Mouse (Mus musculus) ES-E14 (cell line): Measurements from ENCODE around the gene Arhgap29. TPM values are rescaled to one million over a fixed set of nuclear protein-coding genes. Genes with fewer than 3 reads are reported as not detected.
A peak's percentile ranks its signal among the peaks of the same experiment; 100 is the strongest.

ENCODE experiments used
- DNase-seq: peaks from one replicate; pipeline ENCODE4 v3.0.0-alpha.2; 2013; ENCODE audit warnings: low read depth, low spot score
- H3K27ac ChIP-seq: 2 replicates; pipeline ENCODE4 v1.5.1; 2012; ENCODE audit warnings: low read depth, mild to moderate bottlenecking, low read length, moderate library complexity, mixed read lengths; ENCODE audit not compliant: poor library complexity, insufficient read depth, severe bottlenecking
- H3K36me3 ChIP-seq: 2 replicates; pipeline ENCODE4 v1.6.1; 2012; ENCODE audit warnings: mild to moderate bottlenecking, low read length, moderate library complexity, mixed read lengths; ENCODE audit not compliant: control insufficient read depth, poor library complexity, insufficient read depth, severe bottlenecking
- H3K4me1 ChIP-seq, 2 experiments: fragments of 150-350 bp in 1 of 2; sonication (generic) in 1 of 2; 2 replicates each; pipeline ENCODE4 v1.6.1; 2012; ENCODE audit warnings: low read length in 2 of 2, mild to moderate bottlenecking in 1 of 2, mixed read lengths in 1 of 2; ENCODE audit not compliant: control insufficient read depth in 2 of 2, insufficient read depth in 2 of 2, poor library complexity in 1 of 2
- H3K4me3 ChIP-seq, 2 experiments: fragments of 150-350 bp in 1 of 2; sonication (generic) in 1 of 2; 2 replicates each; pipeline ENCODE4 v1.5.1; 2012; ENCODE audit warnings: low read length in 2 of 2, low read depth in 1 of 2, mild to moderate bottlenecking in 1 of 2, mixed read lengths in 1 of 2; ENCODE audit not compliant: insufficient read depth in 1 of 2, poor library complexity in 1 of 2, severe bottlenecking in 1 of 2
- H3K9ac ChIP-seq: 2 replicates; pipeline ENCODE4 v1.6.1; 2012; ENCODE audit warnings: low read depth, mild to moderate bottlenecking, low read length, mixed read lengths; ENCODE audit not compliant: poor library complexity, insufficient read depth, severe bottlenecking
- H3K9me3 ChIP-seq: fragments of 150-350 bp; sonication (generic); 2 replicates; pipeline ENCODE4 v1.6.1; 2012; ENCODE audit warnings: low read depth, mild to moderate bottlenecking, low read length; ENCODE audit not compliant: control insufficient read depth, insufficient read depth
- CHD2 ChIP-seq: IDR thresholded peaks from 2 replicates; pipeline ENCODE4 v1.6.1; 2014; ENCODE audit warnings: mild to moderate bottlenecking, low read depth, low read length, inconsistent platforms
- HCFC1 ChIP-seq: IDR thresholded peaks from 2 replicates; pipeline ENCODE4 v1.6.1; 2012; ENCODE audit warnings: low read length, inconsistent platforms, borderline replicate concordance; ENCODE audit not compliant: insufficient read depth
- MAFK ChIP-seq: IDR thresholded peaks from 2 replicates; pipeline ENCODE4 v1.6.1; 2014; ENCODE audit warnings: mild to moderate bottlenecking, low read depth, low read length, inconsistent platforms; ENCODE audit not compliant: insufficient read depth
- ZC3H11A ChIP-seq: IDR thresholded peaks from 2 replicates; pipeline ENCODE4 v1.6.1; 2012; ENCODE audit warnings: low read depth, mild to moderate bottlenecking, inconsistent platforms, low read length, borderline replicate concordance
- ZNF384 ChIP-seq: IDR thresholded peaks from 2 replicates; pipeline ENCODE4 v1.6.1; 2012; ENCODE audit warnings: low read depth, low read length, inconsistent platforms
- in situ Hi-C, 2 experiments: fragments of 600-800 bp; cut with MboI; formaldehyde crosslinking; loops; one replicate each; pipeline ENCODE4 v1.15.1; 2025; ENCODE audit warnings: low sequenced_read_pairs in 2 of 2, inconsistent platforms in 1 of 2; ENCODE audit not compliant: unreplicated experiment in 2 of 2
- total RNA-seq: library from RNA; depleted of rRNA; stranded (reverse); fragments of 300-350 nt; gene quantifications from 2 replicates; pipeline ENCODE4 v1.2.3, GENCODE M21; 2012

The Arhgap29 gene
- total RNA-seq, 1 experiment, result 25.1 TPM

DNA sequence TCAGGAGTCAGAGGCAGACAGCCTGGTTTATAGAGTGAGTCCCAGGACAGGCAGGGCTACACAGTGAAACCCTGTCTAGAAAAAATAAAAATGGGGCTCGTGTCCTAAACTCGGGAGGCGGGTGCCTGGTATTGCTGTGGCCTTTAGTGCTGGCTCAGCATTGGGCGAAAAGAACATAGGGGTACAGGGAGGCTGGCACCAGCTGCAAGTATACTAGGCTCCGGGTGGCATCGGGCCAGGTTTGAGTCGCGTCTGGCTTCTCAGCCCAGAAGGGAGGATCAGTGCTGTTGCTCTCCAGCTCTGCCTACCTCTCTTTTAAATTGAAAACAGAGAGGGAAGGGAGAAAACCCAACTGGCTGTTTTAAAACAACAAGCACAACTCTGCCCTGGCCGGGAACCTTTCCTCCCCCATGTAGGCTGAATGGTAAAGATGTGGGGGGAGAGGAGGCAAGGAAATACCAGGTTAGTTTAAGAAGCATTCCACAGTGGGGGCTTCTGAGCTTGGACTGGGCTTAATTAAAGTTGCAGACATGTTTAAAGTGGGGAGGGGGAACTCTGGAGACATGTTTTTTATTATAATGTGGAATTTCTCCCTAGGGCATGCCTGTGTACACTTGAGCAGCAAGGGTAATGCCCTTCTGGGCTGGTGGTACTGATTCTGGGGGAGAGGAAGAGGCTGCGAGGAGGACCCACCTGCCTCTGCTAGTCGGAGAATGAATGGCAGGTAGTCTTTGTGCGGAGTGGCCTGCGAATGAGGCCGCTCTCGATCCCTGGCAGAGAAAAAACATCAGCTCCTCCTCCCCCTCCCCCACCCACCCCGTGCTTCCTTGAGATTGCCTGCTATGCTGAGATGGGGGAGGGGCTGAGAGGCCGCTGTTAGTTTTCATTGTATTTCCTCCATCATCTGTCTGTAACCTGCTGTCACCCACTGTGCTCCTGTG is 95.8 kb downstream of the Arhgap29 start:
- H3K36me3 ChIP-seq, result no peaks in the 10 kb centered on the region
- H3K4me3 ChIP-seq, result peak overlapping the region in 1 of 2 experiments; percentile 16; a peak in 2 of 4 replicates
- in situ Hi-C loops, result no loop called here
- DNase-seq, result peak; percentile 29
- no peaks in the 10 kb centered on the region for H3K9me3 ChIP-seq
- peak overlapping the region; percentile 47; the same call in 1 of the 2 replicates for H3K9ac ChIP-seq
- H3K27ac ChIP-seq, result peak overlapping the region; percentile 52; the same call in 1 of the 2 replicates
- TF ChIP-seq ZNF384 (no peak), ZC3H11A (no peak), MAFK (no peak), CHD2 (no peak), HCFC1 (no peak)
- H3K4me1 ChIP-seq, result peaks cover 4 to 28% of the 10 kb centered on the region in 2 experiments; a peak in 3 of 4 replicates

DNA sequence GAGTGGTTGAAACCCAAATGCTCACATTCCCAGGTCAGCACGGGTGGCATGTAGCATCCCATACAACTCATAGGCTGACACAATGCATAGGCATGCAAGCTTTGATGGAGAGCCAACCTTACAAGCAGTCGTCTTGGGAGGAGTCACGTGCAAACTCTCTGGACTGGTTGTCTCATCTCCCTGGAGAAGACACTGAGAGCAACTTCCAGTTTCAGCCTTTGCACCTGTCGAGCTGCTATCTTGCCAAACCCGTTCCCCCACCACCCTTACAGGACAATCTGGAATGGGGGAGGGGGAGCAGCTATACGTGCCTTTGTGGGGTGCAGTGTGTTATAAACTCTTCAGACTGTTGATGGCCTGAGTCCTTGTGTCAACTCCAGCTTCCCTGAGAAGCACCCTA is 96.8 kb downstream of the Arhgap29 start:
- no peak for DNase-seq

DNA sequence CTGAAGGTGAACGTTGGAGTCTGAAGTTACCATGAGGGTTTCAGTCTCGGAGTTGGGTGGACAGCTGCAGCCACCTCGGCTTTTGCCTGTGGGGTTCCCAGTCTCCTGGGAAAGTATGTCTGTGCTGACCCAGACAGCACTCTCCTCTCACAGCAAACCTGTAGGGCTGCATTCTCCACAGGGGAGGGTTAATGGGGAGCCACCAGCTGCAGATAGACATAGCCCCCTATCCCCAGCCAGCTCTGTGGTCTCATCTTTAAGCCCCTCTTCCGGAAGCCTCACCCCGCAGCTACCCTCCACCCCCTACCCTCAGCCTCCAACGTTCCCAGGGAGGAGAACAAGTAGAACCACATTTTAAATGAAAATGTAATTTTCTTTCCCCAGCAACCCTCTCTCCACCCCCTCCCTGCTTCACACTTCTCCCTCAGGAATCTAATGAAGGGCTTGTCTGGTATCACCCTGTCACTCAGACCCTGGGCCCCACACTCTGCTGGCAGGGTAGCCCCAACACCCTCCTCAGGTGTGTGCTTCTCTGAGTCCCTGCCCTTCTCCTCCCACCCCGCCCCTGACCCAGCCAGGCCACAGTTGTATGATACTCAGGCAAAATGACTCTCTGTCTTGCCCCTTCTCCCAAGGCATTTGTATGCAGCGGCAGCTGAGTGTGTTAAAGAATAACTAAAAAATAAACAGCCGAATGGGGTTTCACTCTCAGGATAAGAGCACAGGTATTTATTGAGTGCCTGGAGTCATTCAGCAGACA is 106.3 kb downstream of the Arhgap29 start:
- no peak for DNase-seq
- Histone ChIP-seq H3K9ac (no peak overlapping the region), H3K27ac (no peak overlapping the region), H3K36me3 (no peaks in the 10 kb centered on the region), H3K4me1 (peaks cover 2 to 15% of the 10 kb centered on the region in 2 experiments; a peak in 2 of 4 replicates), H3K4me3 (no peak overlapping the region), H3K9me3 (no peaks in the 10 kb centered on the region)
- TF ChIP-seq CHD2, result no peak
- no peak for TF ChIP-seq ZNF384
- in situ Hi-C loops, result no loop called here

More for the DNA sequence above, 96.8 kb downstream of the Arhgap29 start:
- Histone ChIP-seq H3K9ac (no peak overlapping the region), H3K36me3 (no peaks in the 10 kb centered on the region), H3K9me3 (no peaks in the 10 kb centered on the region), H3K4me3 (no peak overlapping the region), H3K4me1 (peaks cover 4 to 33% of the 10 kb centered on the region in 2 experiments; a peak in 3 of 4 replicates), H3K27ac (peak overlapping the region; percentile 73; the same call in 1 of the 2 replicates)
- TF ChIP-seq CHD2, result no peak
- in situ Hi-C loops, result no loop called here

DNA sequence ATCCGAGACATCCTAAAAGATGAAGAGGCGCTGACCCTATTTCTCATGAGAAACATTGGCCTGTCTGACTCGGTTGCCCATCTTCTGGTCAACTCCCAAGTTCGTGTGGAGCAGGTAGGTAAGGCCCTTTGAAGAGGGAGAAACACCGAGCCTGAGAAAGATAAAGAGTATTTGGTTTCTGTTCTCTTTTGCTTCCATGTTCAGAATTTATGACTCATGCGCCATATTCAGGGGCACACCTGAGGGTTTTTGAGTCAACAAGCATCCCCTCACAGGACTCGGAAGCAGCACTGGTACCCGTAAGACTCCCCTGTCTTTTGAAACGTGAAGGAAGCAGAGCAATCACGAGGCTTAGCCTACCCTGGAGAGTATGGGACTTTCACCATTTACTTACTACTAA is 110.2 kb downstream of the Arhgap29 start:
- H3K27ac ChIP-seq, result no peak overlapping the region
- H3K9me3 ChIP-seq, result no peaks in the 10 kb centered on the region
- no peak for TF ChIP-seq MAFK
- no peak for TF ChIP-seq ZC3H11A
- no peak for TF ChIP-seq HCFC1
- no peak for TF ChIP-seq ZNF384
- no peak for TF ChIP-seq CHD2
- H3K4me1 ChIP-seq, result peaks cover 0 to 2% of the 10 kb centered on the region in 2 experiments; a peak in 1 of 4 replicates
- DNase-seq, result no peak
- H3K9ac ChIP-seq, result no peak overlapping the region
- in situ Hi-C loops, result no loop called here
- no peak overlapping the region for H3K4me3 ChIP-seq
- H3K36me3 ChIP-seq, result no peaks in the 10 kb centered on the region
